Mouse (Mus musculus): Measurements from ENCODE around the gene Best2. TPM values are rescaled to one million over a fixed set of nuclear protein-coding genes. Genes with fewer than 3 reads are reported as not detected.

The Best2 gene
- not detected in 2 replicates for total RNA-seq (2017)

DNA sequence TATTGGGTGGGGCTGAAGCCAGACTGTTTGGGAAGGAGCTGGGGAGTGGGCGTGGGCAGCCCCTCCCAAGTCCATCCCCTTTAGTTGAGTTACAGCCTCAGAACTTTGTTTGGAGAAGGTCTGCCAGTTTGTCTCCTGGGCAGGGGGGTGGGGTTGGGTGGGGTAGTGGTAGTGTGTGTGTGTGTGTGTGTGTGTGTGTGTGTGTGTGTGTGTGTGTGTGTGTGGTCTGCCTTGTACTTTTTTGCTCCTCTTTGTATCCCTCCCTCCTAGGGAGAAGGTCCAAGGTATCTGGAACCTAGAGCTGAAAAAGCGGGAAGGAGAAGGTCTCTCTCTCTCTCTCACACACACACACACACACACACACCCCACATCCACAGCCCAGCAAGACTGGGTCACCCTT is at the start of gene Best2:
Best2 (minus strand) TSS at position 101 of the 400 bp plus-strand sequence.
- no peak for ATAC-seq (ENCODE audit: extremely low read depth, insufficient number of reproducible peaks, low FRiP score, poor library complexity, severe bottlenecking)

GRCm38 (mm10) chr8:85062603-85063002 is 48.3 kb upstream of the Best2 start:
- ATAC-seq (ENCODE audit: extremely low read depth, insufficient number of reproducible peaks, low FRiP score, poor library complexity, severe bottlenecking) = no peak

DNA sequence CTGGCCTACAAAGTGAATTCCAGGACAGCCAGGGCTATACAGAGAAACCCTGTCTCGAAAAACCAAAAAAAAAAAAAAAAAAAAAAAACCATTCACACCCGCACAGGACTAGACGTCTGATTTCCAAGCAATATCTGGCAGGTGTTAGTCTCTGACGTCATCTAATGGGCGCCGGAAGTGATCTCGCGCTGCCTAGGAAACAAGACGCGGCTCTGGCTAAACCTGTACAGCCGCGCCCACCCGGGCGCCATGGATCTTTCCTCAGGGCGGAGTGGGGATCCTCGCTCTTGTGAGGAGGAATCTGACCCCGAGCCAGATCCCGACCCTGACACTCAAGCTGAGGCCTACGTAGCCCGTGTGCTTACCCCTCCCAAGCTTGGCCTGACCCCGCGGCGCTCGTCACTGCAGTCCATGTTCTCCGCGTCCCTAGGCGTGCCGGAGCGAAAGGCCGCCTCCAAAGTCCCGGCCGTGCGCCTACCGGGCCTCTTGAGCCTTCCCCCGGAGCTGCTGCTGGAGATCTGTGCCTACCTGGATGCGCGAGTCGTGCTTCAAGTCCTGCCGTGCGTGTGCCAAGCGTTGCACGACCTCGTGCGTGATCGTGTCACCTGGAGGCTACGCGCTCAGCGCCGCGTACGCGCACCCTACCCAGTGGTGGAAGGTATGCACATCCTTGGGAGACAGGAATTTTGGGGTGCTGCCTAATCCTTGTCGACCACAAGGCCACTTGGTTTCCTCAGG is 45.7 kb upstream of the Best2 start, which contains the start of gene Fbxw9:
Fbxw9 (plus strand) TSS at position 177 of the 738 bp plus-strand sequence.
- peak; percentile 86 for ATAC-seq (ENCODE audit: extremely low read depth, insufficient number of reproducible peaks, low FRiP score, poor library complexity, severe bottlenecking)

- no peak for ATAC-seq (ENCODE audit: extremely low read depth, insufficient number of reproducible peaks, low FRiP score, poor library complexity, severe bottlenecking)
These were observed 43.0 kb upstream of the Best2 start for GRCm38 (mm10) chr8:85057367-85057766.

DNA sequence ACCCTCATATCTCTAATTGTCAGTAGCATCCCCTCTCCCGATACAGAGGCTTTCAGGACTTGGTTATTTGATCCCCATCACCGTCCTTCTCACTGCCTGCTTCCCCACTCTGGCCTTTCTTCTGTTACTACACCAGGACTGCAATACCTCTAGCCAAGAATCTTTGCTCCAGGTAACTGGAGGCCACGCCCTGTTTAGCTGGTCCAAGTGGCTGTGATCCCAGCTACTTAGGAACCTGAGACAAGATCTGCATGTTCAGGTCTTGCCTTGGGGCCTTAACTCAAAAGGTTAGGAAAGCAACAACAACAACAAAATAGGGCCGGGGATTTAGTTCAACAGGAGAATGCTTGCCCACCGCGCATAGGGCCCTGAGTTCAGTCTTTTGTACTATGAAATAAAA is 29.3 kb upstream of the Best2 start:
- ATAC-seq (ENCODE audit: extremely low read depth, insufficient number of reproducible peaks, low FRiP score, poor library complexity, severe bottlenecking) = no peak

DNA sequence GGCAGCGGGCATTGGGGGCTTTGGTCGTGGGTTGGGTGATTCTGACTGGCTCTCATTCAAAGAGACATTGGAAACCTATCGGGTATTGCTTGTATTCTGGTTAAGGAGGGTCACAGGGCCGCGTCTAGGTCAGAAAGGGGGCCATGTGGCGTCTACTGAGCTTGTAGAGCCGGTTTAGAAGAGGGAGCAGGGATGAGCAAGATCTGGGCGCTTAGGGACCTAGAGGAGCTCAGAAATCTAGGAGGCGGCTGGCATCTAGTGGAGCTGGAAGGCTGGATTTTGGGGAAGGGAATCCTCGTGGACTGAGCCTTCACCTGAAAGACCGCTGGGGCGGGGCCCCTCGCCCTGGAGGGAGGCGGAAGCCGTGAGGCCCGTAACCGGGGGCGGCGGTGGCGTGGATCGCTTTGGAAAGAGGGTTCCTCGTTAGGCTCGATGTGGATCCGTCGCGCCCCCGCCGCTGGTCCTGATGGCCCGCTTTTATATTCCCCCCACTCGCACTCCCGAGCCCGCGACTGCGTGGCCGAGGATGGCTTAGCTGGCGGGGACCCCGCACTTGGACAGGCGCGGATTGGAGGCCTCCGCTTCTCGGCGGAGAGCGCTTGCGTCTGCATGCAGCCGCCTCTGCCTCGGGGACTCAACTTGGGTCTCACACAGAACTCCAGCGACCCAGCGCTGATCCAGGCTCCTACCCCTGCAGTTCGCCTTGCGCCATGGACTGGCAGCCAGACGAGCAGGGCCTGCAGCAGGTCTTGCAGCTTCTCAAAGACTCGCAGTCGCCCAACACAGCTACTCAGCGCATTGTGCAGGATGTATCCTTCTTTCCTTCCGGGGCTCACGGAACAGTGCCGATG is 23.6 kb upstream of the Best2 start:
- no peak for ATAC-seq (ENCODE audit: extremely low read depth, insufficient number of reproducible peaks, low FRiP score, poor library complexity, severe bottlenecking)

GRCm38 (mm10) chr8:85037366-85037680 is 23.0 kb upstream of the Best2 start:
- no peak for ATAC-seq (ENCODE audit: extremely low read depth, insufficient number of reproducible peaks, low FRiP score, poor library complexity, severe bottlenecking)

- peak; percentile 91 for ATAC-seq (ENCODE audit: extremely low read depth, insufficient number of reproducible peaks, low FRiP score, poor library complexity, severe bottlenecking)
These were observed 22.5 kb upstream of the Best2 start, which contains the start of gene Tnpo2 for GRCm38 (mm10) chr8:85036718-85037365. Gene Tnpo2 (plus strand): TSS chr8:85036915.

GRCm38 (mm10) chr8:85036381-85036717 is 22.0 kb upstream of the Best2 start:
- no peak for ATAC-seq (ENCODE audit: extremely low read depth, insufficient number of reproducible peaks, low FRiP score, poor library complexity, severe bottlenecking)

- ATAC-seq (ENCODE audit: extremely low read depth, insufficient number of reproducible peaks, low FRiP score, poor library complexity, severe bottlenecking) = no peak
These were observed 21.5 kb upstream of the Best2 start for GRCm38 (mm10) chr8:85035728-85036310.

DNA sequence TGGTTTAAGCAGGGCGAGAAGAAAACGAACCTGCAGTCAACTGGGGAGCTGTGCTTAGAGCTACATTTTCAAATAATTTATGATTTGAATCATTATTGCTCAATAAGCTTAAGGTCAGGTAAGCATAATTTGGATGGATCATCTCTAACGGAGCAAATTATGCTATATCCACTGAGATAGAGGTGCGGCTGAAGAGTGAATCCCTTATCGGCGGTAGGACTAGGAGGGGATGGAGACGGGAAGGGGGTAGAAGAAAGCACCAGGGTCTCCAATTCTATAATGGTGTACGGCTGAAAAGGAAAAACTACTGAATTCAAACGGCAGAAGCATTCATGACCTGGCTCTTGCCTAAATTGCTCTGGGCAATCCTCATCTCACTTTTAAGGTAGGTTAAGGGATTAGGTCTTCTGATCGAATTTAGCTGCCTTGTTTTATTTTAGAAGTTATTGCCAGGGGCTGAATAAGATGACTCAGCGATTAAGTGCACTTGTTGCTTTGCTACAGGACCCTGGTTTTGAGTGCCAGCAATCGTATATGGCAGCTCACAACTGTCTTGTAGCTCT is 20.9 kb upstream of the Best2 start:
- no peak for ATAC-seq (ENCODE audit: extremely low read depth, insufficient number of reproducible peaks, low FRiP score, poor library complexity, severe bottlenecking)

DNA sequence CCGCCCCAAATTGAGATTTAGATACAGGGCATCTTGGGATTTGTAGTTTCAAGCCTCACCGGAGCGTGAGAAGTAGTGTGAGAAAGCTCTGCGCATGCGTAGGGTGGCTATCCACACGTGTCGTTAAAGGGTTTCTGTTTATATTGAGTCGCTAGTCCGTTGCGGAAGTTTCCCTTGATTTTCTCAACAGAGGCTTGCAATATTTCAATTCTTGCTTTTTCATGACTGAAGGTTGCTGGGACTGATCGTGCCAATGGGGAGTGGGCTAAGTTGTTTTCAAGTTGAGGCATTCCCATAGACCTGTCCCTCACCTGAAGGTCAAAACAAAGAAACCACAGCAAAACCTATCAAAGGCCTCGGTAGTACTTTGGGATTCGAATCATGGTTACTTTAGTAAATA is 20.4 kb upstream of the Best2 start:
- peak; percentile 52; the same call in 1 of the 2 replicates for ATAC-seq (ENCODE audit: extremely low read depth, insufficient number of reproducible peaks, low FRiP score, poor library complexity, severe bottlenecking)

- ATAC-seq (ENCODE audit: extremely low read depth, insufficient number of reproducible peaks, low FRiP score, poor library complexity, severe bottlenecking) = no peak
These were observed 19.5 kb upstream of the Best2 start for GRCm38 (mm10) chr8:85033867-85034266.

GRCm38 (mm10) chr8:85032622-85033311 is 18.4 kb upstream of the Best2 start:
- no peak for ATAC-seq (ENCODE audit: extremely low read depth, insufficient number of reproducible peaks, low FRiP score, poor library complexity, severe bottlenecking)

GRCm38 (mm10) chr8:85029271-85029670 is 14.9 kb upstream of the Best2 start:
- ATAC-seq (ENCODE audit: extremely low read depth, insufficient number of reproducible peaks, low FRiP score, poor library complexity, severe bottlenecking) = no peak

- no peak for ATAC-seq (ENCODE audit: extremely low read depth, insufficient number of reproducible peaks, low FRiP score, poor library complexity, severe bottlenecking)
These were observed 13.6 kb upstream of the Best2 start for GRCm38 (mm10) chr8:85027922-85028321.

DNA sequence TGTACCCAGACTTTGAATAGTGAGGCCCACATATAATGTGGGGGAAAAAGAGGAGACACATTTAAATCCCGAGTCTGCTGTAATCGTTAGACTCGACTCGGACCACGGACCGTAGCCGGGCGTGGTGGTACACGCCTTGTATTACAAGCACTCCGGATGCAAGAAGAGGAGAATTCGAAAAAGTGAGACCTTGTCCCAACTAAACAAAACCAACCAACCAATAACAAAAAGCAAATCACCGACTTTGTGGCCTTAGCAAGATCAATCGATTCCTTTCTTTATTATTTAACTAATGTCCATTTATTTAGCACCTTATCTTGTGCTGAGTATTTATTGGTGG is 13.2 kb upstream of the Best2 start:
- ATAC-seq (ENCODE audit: extremely low read depth, insufficient number of reproducible peaks, low FRiP score, poor library complexity, severe bottlenecking) = no peak

DNA sequence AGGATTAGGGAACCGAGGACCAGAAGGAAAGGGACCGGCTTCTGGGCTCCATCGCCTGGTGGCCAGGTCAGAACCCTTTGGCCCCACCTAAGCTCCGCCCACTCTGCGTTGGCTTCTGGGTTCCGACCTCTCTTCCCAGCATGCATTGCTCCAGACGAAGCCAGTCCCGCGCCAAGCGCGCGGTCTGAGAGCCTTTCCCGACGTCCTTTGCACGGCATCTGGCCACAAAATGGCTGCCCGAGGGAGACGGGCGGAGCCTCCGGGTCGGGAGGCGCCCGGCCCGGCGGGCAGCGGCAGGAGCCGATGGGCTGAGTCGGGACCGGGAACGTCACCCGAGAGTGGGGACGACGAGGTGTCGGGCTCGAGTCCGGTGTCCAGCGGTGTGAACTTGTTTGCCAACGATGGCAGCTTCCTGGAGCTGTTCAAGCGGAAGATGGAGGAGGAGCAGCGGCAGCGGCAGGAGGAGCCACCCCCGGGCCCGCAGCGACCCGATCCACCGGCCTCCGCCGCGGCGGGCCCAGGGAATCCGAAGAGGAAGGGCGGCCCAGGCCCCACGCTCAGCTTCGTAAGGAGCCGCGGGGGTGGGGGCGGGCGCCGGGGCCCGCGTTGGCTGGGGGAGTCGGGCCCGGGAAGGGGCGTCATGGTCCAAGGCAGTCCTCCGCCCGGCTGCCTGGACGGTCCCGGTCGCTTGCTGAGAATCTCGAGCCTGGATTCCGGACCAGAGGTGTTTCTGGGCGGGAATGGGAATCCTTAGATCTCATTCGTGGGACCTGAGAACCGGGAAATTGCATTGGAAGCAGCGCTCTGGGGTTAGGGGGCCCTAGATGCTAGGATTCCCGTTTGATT is 12.6 kb upstream of the Best2 start, which contains the start of gene Trir:
Trir (plus strand) TSS at position 154 of the 846 bp plus-strand sequence.
- peak; percentile 87 for ATAC-seq (ENCODE audit: extremely low read depth, insufficient number of reproducible peaks, low FRiP score, poor library complexity, severe bottlenecking)

Measured in neutrophil, adult 5-6 weeks (primary cell).